Mouse (Mus musculus) right cerebral cortex, postnatal 25 days (tissue): ENCODE results near the gene Ehmt1.
A peak's percentile ranks its signal among the peaks of the same experiment; 100 is the strongest.

ENCODE experiments used
- DNase-seq: peaks from one replicate; pipeline ENCODE4 v3.0.0; 2022

The Ehmt1 gene

GRCm38 (mm10) chr2:24910481-24910880 lies 8.9 kb downstream of the Ehmt1 start:
- DNase-seq: no peak

GRCm38 (mm10) chr2:24905653-24906155 lies 13.7 kb downstream of the Ehmt1 start:
- DNase-seq: no peak

GRCm38 (mm10) chr2:24904823-24905652 lies 14.4 kb downstream of the Ehmt1 start:
- DNase-seq: no peak

DNA sequence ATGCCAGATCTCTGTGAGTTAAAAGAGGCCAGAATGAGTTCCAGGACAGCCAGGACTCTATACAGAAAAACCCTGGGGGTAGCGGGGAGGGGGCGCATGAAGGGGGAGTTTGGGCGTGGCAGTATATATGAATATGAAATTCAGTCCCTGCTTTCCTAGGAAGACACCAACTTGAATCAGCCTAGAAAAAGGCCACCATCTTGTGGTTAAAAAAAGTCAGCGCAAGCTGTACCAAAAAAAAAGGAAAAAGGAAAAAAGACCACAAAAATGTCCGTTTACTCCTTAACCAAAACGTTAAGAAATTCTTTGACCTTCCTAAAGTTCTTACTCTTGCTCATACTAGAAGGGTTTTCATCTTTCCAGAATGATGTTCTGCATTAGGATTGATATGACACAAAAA lies 16.4 kb downstream of the Ehmt1 start:
- DNase-seq: no peak

DNA sequence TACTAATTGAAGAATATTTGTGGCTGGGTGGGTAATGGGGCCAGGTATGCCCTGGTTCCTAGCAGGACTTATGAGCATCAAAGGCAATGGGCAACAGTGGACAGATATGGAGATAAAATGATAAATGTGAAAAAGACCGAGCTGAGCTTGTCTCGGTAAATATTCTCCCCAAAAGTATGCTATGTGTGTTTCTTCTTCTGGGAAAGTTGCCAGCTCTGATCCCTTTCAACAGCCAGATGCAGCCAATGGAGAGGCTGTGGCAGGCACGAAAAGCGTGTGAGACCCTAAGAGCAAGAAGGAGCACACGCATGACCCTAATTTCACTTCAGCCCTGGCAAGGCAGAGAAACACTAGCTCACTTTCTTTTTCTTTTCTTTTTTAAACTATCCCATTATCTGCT lies 18.4 kb downstream of the Ehmt1 start:
- DNase-seq: no peak

GRCm38 (mm10) chr2:24899292-24899691 lies 20.1 kb downstream of the Ehmt1 start:
- DNase-seq: no peak

GRCm38 (mm10) chr2:24896761-24897160 lies 22.7 kb downstream of the Ehmt1 start:
- DNase-seq: no peak

DNA sequence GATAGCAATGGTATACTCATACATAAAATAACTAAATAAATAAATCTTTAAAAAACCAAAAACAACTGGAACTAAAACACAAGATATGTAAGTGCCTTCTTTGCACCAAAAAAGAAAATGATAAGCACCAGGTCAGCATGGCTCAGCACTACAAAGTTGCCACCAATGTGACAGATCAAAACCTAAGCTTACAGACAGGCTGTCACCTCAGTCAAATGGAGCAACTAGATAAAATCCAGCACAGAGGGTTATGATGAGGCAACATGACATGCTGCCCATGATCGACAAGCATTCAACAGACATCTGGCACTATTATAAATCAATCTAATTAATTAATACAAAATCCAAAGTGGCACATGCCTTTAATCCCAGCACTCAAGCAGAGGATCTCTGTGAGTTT lies 25.2 kb downstream of the Ehmt1 start:
- DNase-seq: no peak

DNA sequence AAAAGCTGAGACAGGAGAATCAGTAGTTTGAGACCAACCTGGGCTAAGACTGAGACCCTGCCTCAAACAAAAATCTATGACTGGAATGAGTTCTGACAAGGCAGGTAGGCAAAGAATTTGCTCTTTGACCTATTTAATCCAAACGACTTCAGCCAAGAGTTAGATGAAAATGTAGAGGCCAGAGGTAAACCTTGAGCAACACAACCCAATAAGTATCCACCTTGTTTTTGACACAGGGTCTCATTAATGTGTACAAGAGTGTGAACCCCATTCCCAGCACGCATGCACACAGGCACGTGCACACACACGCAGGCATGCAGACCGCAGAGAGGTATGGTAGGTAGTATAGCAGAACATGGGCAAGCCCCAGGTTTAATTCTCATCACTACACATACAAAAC lies 27.1 kb downstream of the Ehmt1 start:
- no peak for DNase-seq

DNA sequence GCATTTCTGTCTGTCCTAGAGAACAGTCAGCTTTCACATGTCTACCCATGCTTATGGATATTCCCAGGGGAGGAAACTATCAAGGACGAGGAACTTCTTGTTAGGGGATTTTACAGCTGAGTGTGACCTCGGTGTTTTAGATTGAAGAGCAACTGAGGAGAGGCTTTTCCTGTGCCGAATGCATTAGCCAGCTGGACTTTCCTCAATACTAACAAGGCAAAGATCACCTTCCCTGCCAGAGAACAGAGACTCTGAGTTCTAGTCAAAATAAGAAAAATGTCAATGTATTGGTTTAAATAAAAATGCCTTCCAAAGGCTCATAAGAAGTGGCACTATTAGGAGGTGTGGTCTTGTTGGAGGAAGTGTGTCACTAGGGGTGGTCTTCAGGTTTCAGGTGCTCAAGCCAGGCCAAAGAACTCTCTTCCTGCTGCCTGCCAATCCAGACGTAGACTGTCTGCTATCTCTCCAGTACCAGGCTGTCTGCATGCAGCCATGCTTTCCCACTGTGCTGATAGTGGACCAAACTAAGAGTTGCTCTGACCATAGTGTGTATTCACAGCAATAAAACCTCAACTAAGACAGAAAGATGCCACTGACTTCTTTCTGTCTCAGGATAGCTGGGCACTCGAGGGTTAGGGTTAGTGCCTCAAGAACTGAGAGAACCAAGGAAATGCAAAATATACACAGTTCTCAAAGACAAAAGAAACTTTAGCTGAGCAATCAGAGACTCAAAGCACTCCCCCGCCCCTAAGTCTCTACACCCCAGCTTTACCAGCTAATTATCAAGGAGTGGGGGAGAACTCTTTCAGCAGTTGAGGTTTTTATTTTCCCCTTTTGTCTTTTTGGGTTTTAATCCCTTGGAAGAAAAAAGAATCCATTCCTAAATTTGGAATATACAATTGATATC lies 28.6 kb downstream of the Ehmt1 start:
- no peak for DNase-seq

DNA sequence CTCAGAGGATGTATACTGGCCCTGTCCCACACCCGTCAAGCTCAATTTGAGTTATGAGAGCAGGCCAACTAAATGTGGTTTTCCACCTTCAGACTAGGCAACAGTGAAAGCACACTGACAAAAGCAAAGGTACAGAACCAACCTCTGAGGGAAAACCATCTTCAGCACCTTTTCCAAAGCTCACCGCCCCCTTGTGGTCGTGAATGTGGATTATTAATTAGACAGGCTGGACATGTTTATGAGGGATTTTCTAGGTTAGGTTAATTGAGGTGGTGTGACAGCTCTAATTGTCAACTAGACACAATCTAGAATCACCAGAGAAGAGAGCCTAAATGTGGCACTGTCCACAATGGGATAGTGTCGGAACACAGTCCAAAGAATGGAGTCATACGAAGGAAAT lies 30.5 kb downstream of the Ehmt1 start:
- DNase-seq: no peak

DNA sequence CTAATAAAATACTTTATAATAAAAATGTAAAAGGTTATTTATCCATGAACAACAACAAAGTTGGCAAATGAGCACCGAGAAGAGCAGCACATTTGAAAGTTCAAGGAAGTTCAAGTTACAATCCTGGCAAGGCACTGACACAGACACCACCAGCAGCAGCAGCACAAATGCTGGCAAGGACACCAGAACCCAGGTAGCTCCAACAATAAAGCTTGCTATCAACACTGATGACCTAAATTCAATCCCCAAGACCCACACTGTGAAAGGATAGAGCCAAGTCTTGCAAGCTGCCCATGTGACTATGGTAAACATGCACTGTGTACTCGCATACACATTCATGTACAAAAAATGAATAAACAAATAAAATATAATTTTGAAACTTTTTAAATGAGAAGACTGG lies 38.7 kb downstream of the Ehmt1 start:
- no peak for DNase-seq

DNA sequence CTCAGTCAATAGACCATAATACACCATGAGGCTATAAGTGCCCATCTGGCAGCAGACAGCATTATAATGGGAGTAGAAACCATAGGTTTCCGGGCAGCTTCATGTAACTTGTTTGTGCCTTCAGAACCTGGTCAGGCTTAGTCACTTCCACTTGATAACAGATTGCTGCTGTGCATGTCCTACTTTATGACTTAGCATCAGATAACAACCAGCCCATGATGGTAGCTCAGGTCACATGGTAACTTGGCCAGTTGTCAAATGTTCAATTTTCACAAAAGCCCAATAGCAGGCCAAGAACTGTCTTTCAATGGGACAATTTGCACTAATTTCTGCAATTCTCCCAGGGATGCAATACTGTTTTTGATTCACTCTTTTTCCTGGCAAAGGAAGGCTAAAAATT lies 48.5 kb downstream of the Ehmt1 start:
- DNase-seq: no peak

- no peak for DNase-seq
Measured at GRCm38 (mm10) chr2:24863010-24863409, 56.4 kb downstream of the Ehmt1 start.

GRCm38 (mm10) chr2:24852408-24852807 lies 67.0 kb downstream of the Ehmt1 start:
- DNase-seq: no peak

DNA sequence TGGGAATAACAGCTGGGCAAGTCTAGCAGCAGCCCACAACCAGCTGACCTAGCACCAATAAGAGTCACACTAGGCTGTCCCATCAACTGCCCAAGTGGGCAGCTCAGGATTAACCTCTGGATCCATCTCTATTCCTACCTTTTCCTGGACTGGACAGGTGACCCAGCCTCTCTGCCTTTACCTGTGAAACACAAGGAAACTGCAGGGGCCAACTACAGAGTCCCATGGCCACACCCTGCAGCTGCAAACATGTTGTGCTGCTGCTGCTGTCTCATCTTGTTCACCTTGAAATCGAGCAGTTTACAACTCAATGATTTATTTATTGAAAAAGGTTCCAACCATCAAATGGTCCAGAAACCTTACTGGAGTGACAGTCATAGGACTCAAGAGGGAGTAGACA lies 72.9 kb downstream of the Ehmt1 start:
- DNase-seq: no peak

GRCm38 (mm10) chr2:24845256-24845655 lies 74.2 kb downstream of the Ehmt1 start:
- DNase-seq: no peak

- DNase-seq: no peak
Measured at GRCm38 (mm10) chr2:24830614-24831013, 88.8 kb downstream of the Ehmt1 start.

- no peak for DNase-seq
Measured at GRCm38 (mm10) chr2:24809746-24810145, 109.7 kb downstream of the Ehmt1 start.

- DNase-seq: no peak
Measured at GRCm38 (mm10) chr2:24807691-24808090, 111.7 kb downstream of the Ehmt1 start.

DNA sequence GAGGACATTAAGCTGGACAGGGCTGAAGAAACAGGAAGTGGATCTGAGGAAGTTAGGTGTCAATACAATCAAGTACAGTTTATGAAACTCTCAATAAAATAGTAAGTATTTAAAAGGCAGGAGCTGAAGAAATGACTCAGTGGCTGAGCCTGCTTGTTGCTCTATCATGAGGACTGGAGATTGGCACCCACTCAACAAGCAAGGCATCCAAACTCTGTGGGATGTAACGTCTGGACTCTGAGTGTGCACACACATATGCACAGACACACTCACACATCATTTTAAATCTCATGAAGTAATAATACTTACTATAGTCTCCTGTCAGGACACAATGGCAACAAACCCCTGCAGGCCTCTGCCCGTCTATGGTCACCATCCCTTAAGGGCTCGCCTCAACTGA lies 112.4 kb downstream of the Ehmt1 start:
- DNase-seq: peak; percentile 28

- DNase-seq: peak; percentile 11
Measured at GRCm38 (mm10) chr2:24806143-24806542, 113.3 kb downstream of the Ehmt1 start.

- DNase-seq: no peak
Measured at GRCm38 (mm10) chr2:24805621-24806020, 113.8 kb downstream of the Ehmt1 start.
